Mouse (Mus musculus): ENCODE measurements around the gene Arhgap15. TPM values are rescaled to one million over a fixed set of nuclear protein-coding genes. Genes with fewer than 3 reads are reported as not detected.

The Arhgap15 gene
- polyA plus RNA-seq, 1 experiment: not detected

DNA sequence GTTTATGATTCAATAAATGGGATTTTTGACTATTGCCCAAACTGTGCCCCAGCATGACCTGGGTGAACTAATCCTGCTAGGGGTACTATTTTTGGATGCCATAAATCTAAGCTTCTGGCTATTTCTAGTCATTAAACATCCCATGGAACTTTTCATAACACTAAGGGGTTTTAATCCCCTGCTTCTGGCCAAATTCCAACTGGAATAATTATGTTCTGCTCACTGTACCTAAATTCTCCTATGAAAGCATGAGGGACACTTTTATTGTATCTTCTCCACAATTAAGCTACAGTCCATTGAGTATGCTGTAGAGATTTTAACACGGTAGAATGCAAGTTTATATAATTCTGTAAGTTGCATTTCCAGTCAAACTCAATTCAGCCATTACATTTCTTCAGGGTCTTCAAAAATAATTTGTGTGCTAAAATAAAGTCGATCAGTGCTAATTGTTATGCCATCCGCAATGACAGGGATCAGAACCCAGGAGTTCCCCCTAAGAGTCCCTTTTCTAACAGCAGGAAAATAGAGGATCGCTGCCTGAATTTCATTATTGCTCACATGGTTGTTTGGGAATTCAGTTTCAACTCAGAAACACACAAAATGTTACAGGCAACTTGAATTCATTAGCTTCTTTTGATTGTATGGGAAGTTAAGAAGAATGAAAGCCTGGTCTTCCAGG is 671.1 kb downstream of the Arhgap15 start:
- Histone ChIP-seq H3K4me3 (ENCODE audit: insufficient read depth, low read depth, low read length) (no peak overlapping the region), H3K4me1 (ENCODE audit: control insufficient read depth, insufficient read depth, low read length) (no peaks in the 10 kb centered on the region), H3K27ac (ENCODE audit: insufficient read depth, low read depth, low read length) (no peak overlapping the region)
- WGBS: 72% methylated on average over 4 of the region's 4 CpGs
- TF ChIP-seq POLR2A (IDR thresholded peaks at IDR 0.05; ENCODE audit: insufficient read depth, low read depth, low read length) (no peak), CTCF (IDR thresholded peaks at IDR 0.05; ENCODE audit: insufficient read depth, low read depth, low read length) (no peak)

DNA sequence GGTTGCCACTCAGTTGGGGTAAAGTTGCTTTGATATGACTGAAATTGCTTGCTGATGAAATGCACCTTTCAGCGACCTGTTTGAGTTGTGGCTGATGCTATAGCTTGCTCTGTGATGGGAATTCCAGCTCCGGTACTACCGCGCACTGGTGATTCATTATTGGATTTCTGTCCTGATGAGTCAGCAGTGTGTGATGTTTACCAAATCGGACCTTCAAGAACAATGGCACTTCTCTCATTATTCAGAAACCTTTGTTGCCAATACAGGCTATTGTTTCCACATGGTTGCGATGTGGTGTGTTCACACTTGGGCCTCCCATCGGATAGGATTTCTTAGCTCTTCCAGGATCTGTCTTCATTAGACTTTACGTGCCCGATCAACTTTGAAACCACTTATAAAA is 681.9 kb downstream of the Arhgap15 start:
- TF ChIP-seq CTCF (IDR thresholded peaks at IDR 0.05; ENCODE audit: insufficient read depth, low read depth, low read length) (no peak), POLR2A (IDR thresholded peaks at IDR 0.05; ENCODE audit: insufficient read depth, low read depth, low read length) (no peak)
- WGBS: 71% methylated on average over 9 of the region's 9 CpGs
- no peak overlapping the region for H3K27ac ChIP-seq (ENCODE audit: insufficient read depth, low read depth, low read length)
- H3K4me3 ChIP-seq (ENCODE audit: insufficient read depth, low read depth, low read length): no peak overlapping the region
- H3K4me1 ChIP-seq (ENCODE audit: control insufficient read depth, insufficient read depth, low read length): no peaks in the 10 kb centered on the region

DNA sequence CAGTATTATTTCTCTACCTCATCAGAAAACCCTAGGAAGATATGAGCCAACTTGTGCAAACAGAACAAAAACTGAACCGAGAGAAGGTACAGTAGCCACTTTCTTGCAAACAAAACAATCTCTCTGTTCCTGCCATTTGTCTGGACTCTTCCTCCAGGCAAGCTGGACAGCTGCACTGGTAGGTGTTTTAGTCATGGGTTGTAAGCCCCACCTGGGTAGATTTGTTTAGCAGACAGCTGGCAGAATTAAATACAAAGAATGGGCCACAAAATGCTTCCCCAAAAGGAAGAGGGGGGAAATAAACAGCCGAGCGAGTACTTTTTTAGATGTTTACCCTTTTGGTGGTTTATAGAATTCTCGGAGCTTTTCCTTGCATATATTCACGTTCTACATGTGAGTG is 688.0 kb downstream of the Arhgap15 start:
- WGBS: 71% methylated on average over 5 of the region's 5 CpGs
- TF ChIP-seq POLR2A (IDR thresholded peaks at IDR 0.05; ENCODE audit: insufficient read depth, low read depth, low read length) (no peak), CTCF (IDR thresholded peaks at IDR 0.05; ENCODE audit: insufficient read depth, low read depth, low read length) (no peak)
- no peak overlapping the region for H3K27ac ChIP-seq (ENCODE audit: insufficient read depth, low read depth, low read length)
- H3K4me1 ChIP-seq (ENCODE audit: control insufficient read depth, insufficient read depth, low read length): peaks cover 3% of the 10 kb centered on the region
- no peak overlapping the region for H3K4me3 ChIP-seq (ENCODE audit: insufficient read depth, low read depth, low read length)

GRCm38 (mm10) chr2:44437496-44438057 is 689.0 kb downstream of the Arhgap15 start:
- H3K4me3 ChIP-seq (ENCODE audit: insufficient read depth, low read depth, low read length): no peak overlapping the region
- peaks cover 3% of the 10 kb centered on the region for H3K4me1 ChIP-seq (ENCODE audit: control insufficient read depth, insufficient read depth, low read length)
- H3K27ac ChIP-seq (ENCODE audit: insufficient read depth, low read depth, low read length): no peak overlapping the region
- TF ChIP-seq POLR2A (IDR thresholded peaks at IDR 0.05; ENCODE audit: insufficient read depth, low read depth, low read length) (no peak), CTCF (IDR thresholded peaks at IDR 0.05; ENCODE audit: insufficient read depth, low read depth, low read length) (no peak)
- whole genome bisulfite sequencing: 70% methylated on average over 8 of the region's 8 CpGs

- Histone ChIP-seq H3K4me3 (ENCODE audit: insufficient read depth, low read depth, low read length) (no peak overlapping the region), H3K27ac (ENCODE audit: insufficient read depth, low read depth, low read length) (no peak overlapping the region), H3K4me1 (ENCODE audit: control insufficient read depth, insufficient read depth, low read length) (peaks cover 3% of the 10 kb centered on the region)
- WGBS: 97% methylated on average over 1 of the region's 1 CpGs
- TF ChIP-seq CTCF (IDR thresholded peaks at IDR 0.05; ENCODE audit: insufficient read depth, low read depth, low read length): no peak
- TF ChIP-seq POLR2A (IDR thresholded peaks at IDR 0.05; ENCODE audit: insufficient read depth, low read depth, low read length): no peak
These were observed 689.4 kb downstream of the Arhgap15 start for GRCm38 (mm10) chr2:44438070-44438469.

DNA sequence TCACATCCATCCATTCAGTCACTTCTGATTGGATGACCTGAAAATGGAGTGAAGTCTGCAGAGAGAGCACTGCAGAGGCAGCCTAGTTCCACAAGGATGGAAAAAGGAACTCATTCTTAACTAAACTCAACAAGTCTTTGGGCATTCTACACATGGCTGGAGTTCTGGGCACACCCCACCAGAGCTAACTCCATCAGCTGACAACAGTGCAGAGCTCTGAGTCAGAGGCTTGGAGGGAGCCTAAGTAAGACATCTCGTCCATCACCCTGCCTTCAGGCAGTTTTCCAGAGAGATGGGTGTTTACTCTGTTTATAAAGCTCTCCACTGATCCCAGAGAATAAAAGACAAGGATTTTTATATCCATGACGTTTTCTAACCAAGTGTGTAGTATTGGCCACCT is 696.3 kb downstream of the Arhgap15 start:
- Histone ChIP-seq H3K27ac (ENCODE audit: insufficient read depth, low read depth, low read length) (no peak overlapping the region), H3K4me1 (ENCODE audit: control insufficient read depth, insufficient read depth, low read length) (no peaks in the 10 kb centered on the region), H3K4me3 (ENCODE audit: insufficient read depth, low read depth, low read length) (no peak overlapping the region)
- WGBS: 76% methylated on average over 2 of the region's 2 CpGs
- no peak for TF ChIP-seq POLR2A (IDR thresholded peaks at IDR 0.05; ENCODE audit: insufficient read depth, low read depth, low read length)
- no peak for TF ChIP-seq CTCF (IDR thresholded peaks at IDR 0.05; ENCODE audit: insufficient read depth, low read depth, low read length)

Other genes starting within 250 kb of the Arhgap15 start
- gene Kynu, start 193.5 kb upstream of the Arhgap15 start, polyA plus RNA-seq (2012; ENCODE audit: insufficient read depth, insufficient read length, low replicate concordance, missing spikeins): not detected in 2 replicates